Mouse (Mus musculus): ENCODE data around the gene Gm49450. TPM values are rescaled to one million over a fixed set of nuclear protein-coding genes. Genes with fewer than 3 reads are reported as not detected.

The Gm49450 gene
- polyA plus RNA-seq (2014; fragmentation: Nextera tagmentation; extraction: Ambion mirVana), result not detected in 2 replicates

DNA sequence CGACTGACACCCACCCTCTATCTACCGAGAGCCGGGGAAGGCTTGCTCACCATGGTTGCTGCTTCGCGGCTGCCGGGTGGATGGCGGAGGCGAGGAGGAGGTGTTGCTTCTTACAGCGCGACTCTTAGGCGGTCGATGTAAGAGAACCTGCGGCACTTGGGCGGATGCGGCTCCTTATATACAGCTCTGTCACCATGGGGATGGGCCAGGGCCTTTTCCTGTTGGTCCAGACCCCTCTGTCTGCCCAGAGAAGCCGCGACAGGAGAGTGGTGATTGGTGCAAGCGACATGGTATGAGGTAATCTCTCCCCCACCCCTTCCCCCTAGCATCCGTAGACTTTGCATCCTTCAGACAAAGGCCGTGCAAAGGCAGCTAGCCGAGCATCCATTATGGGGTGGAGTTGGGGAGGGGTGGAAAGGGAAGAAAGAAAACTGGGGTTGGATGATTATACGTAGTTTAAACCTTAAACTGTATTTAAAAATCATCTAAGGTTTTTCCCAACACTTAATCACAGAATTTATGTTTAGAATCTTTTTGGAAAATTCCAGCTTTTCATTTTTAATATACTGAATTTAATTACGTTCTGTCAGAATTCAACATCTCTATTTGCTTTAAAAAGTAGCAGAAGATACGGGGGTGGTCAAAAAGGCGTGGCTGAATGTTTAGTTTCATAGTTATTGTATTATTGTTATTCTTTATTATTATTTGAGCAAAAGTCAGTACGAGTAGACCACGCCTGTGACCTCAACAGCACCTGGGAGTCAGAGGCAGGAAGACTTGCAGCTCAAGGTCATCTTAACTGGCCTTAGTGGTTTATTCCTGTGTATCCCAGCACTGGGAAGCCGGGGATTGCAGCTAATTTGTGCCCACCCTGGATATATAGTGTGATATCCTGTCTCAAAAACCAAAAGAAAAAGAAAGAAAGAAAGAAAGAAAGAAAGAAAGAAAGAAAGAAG, at the start of gene Gm49450, which contains the start of gene Tuba1a:
Gene Gm49450, minus strand, starts transcription at position 151 of the 956 bp plus-strand sequence.
Gene Tuba1a, minus strand, starts transcription at position 303 of the 956 bp plus-strand sequence.
- 6% methylated on average over 28 of the region's 28 CpGs for WGBS
- Histone ChIP-seq H3K4me1 (ENCODE audit: control insufficient read depth, insufficient read depth, low read length) (peaks cover 8% of the 10 kb centered on the region; the same call in 1 of the 2 replicates), H3K27ac (replicated peaks; ENCODE audit: low read depth, low read length) (peak within 1 kb of the TSS; percentile 97), H3K27me3 (ENCODE audit: control insufficient read depth, insufficient read depth, low read length) (no peaks in the 10 kb centered on the region), H3K9me3 (ENCODE audit: control insufficient read depth, low read length) (no peaks in the 10 kb centered on the region), H3K4me3 (ENCODE audit: low read depth, low read length) (peak within 1 kb of the TSS; percentile 63), H3K4me2 (ENCODE audit: low read depth, severe bottlenecking) (peak within 1 kb of the TSS; percentile 59), H3K36me3 (ENCODE audit: control insufficient read depth, insufficient read depth, low read length) (no peaks in the 10 kb centered on the region), H3K9ac (ENCODE audit: low read length) (peak within 1 kb of the TSS; percentile 88)
- ATAC-seq (ENCODE audit: insufficient number of reproducible peaks, low FRiP score, low TSS enrichment, low read depth) (peak; percentile 98), DNase-seq (ENCODE audit: low spot score) (peak; percentile 98)

DNA sequence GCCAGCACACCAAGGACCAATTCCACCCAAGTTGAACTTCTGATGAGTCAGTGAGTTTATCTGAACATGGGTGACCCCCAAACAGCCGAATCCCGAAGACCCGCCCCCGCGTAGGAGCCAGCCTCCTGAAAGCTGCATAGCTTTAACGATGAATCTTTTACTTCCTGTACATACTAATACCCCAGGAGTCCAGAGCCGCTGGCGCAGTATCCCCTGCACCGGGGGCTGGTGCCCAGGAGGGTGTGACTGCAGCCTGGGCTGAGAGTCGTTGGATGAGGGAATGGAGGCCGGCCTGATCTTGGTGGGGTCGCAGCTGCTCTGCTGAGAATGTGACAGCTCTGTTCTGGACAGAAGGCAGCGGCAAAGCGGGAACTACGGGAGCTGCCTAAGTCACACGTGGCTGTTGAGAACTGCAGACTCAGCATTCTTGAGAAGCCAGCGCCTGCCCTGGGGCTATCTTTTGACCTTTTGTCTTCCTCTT, 48.1 kb upstream of the Gm49450 start:
- no peaks in the 10 kb centered on the region for H3K9me3 ChIP-seq (ENCODE audit: control insufficient read depth, low read length)
- H3K9ac ChIP-seq (ENCODE audit: low read length), result no peak overlapping the region
- 16% methylated on average over 17 of the region's 17 CpGs for WGBS
- no peaks in the 10 kb centered on the region for H3K36me3 ChIP-seq (ENCODE audit: control insufficient read depth, insufficient read depth, low read length)
- H3K27ac ChIP-seq (replicated peaks; ENCODE audit: low read depth, low read length), result no peak overlapping the region
- H3K4me2 ChIP-seq (ENCODE audit: low read depth, severe bottlenecking), result peak overlapping the region; percentile 25; the same call in 1 of the 2 replicates
- no peak overlapping the region for H3K4me3 ChIP-seq (ENCODE audit: low read depth, low read length)
- no peak for ATAC-seq (ENCODE audit: insufficient number of reproducible peaks, low FRiP score, low TSS enrichment, low read depth)
- peaks cover 4% of the 10 kb centered on the region; the same call in 1 of the 2 replicates for H3K4me1 ChIP-seq (ENCODE audit: control insufficient read depth, insufficient read depth, low read length)
- no peaks in the 10 kb centered on the region for H3K27me3 ChIP-seq (ENCODE audit: control insufficient read depth, insufficient read depth, low read length)
- peak; percentile 47 for DNase-seq (ENCODE audit: low spot score)

DNA sequence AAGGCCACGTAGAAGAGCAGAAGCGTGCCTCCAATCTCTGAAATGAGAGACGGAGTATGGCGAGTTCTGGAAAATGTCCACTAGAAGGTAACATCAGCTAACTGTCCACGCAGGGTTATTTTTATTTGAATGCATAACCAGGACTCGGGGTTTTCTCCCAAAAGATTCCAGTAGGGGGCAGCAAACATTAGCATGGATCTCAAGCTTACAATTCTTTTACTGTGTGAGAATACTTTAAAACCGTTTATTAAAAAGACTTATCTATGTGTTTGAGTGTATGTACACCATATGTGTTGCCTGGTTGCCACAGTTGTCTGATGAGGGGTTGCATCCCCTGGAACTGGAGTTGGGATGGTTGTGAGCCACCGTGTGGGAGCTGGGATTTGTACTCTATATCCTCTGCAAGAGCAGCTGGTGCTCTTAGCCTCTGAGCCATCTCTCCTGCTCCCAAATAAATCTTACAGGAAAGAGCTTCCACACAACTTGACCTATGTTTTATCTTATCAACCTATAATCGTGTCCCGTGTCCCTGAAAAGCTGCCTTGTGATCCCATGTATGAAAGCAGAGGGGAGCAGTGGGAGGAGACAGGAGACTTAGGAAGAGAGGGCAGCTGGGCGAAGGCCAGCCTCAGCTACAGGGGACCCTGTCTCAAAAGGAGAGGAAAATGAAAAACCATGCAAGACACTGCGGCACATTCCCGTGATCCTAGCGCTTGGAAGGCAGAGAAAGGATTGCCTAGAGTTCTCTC, 47.4 kb upstream of the Gm49450 start:
- H3K4me3 ChIP-seq (ENCODE audit: low read depth, low read length), result no peak overlapping the region
- DNase-seq (ENCODE audit: low spot score), result peak; percentile 72

DNA sequence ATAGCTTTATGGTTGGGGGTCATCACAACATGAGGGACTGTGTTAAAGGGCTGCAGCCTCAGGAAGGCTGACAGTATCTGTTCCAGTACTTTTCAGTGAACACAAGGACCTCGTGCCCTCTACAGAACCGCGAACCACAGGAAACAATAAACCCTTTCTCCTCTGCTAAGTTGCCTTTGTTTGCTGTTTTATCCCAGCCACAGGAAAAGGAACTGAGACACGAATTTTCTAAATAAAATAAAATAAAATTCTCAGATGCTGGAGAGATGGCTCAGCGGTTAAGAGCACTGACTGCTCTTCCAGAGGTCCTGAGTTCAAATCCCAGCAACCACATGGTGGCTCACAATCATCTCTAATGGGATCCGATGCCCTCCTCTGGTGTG, 45.4 kb upstream of the Gm49450 start:
- no peak for ATAC-seq (ENCODE audit: insufficient number of reproducible peaks, low FRiP score, low TSS enrichment, low read depth)

More for the DNA sequence above, 47.4 kb upstream of the Gm49450 start:
- Histone ChIP-seq H3K9me3 (ENCODE audit: control insufficient read depth, low read length) (no peaks in the 10 kb centered on the region), H3K27ac (replicated peaks; ENCODE audit: low read depth, low read length) (no peak overlapping the region), H3K4me2 (ENCODE audit: low read depth, severe bottlenecking) (no peak overlapping the region), H3K36me3 (ENCODE audit: control insufficient read depth, insufficient read depth, low read length) (no peaks in the 10 kb centered on the region), H3K4me1 (ENCODE audit: control insufficient read depth, insufficient read depth, low read length) (peaks cover 4% of the 10 kb centered on the region; the same call in 1 of the 2 replicates), H3K9ac (ENCODE audit: low read length) (no peak overlapping the region), H3K27me3 (ENCODE audit: control insufficient read depth, insufficient read depth, low read length) (no peaks in the 10 kb centered on the region)
- ATAC-seq (ENCODE audit: insufficient number of reproducible peaks, low FRiP score, low TSS enrichment, low read depth), result no peak
- 46% methylated on average over 14 of the region's 14 CpGs for WGBS

DNA sequence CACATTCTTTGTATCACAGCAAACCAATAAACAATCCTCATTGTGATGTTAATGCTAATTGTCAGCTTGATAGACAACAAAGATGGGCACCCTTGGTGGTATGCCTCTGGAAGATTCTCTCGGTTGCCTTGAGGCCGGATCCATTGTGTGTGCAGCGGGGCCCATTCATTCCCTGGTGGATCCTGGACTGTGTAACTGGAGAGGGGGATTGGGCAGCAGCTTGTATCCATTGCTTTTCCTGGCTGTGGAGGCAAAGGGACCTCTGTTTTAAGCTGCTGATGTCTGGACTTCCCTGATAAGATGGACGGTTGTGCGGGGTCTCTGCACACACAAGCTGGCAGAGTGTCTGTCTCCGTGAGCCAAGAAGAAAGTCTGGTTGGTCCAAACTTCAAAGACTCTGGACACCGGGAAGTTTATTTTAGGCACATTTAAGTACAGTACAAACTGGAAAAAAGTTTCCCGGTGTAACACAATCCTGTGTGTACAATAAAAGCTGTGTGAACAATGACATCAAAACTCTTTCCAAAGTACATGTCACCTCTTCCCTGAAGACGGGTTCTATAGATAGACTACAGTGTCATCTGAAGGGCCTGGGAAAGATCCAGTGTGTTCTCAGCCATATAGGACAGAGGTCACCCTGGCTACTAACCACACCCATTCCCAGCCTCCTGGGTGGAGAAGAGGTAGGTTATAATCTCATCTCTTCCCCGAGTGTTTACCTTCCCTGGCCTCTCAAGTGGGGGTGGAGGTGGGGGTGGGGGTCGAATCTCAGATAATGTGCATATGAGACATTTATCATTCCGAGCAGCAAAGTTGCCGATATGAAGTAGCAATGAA, 44.8 kb upstream of the Gm49450 start:
- H3K4me2 ChIP-seq (ENCODE audit: low read depth, severe bottlenecking), result no peak overlapping the region
- WGBS, result 76% methylated on average over 13 of the region's 13 CpGs
- H3K4me1 ChIP-seq (ENCODE audit: control insufficient read depth, insufficient read depth, low read length), result peaks cover 6% of the 10 kb centered on the region; the same call in 1 of the 2 replicates
- H3K36me3 ChIP-seq (ENCODE audit: control insufficient read depth, insufficient read depth, low read length), result no peaks in the 10 kb centered on the region
- no peak overlapping the region for H3K4me3 ChIP-seq (ENCODE audit: low read depth, low read length)
- H3K9me3 ChIP-seq (ENCODE audit: control insufficient read depth, low read length), result no peaks in the 10 kb centered on the region
- H3K27ac ChIP-seq (replicated peaks; ENCODE audit: low read depth, low read length), result no peak overlapping the region
- no peaks in the 10 kb centered on the region for H3K27me3 ChIP-seq (ENCODE audit: control insufficient read depth, insufficient read depth, low read length)
- H3K9ac ChIP-seq (ENCODE audit: low read length), result no peak overlapping the region
- ATAC-seq (ENCODE audit: insufficient number of reproducible peaks, low FRiP score, low TSS enrichment, low read depth) (no peak), DNase-seq (ENCODE audit: low spot score) (no peak)

More for the DNA sequence above, 45.4 kb upstream of the Gm49450 start:
- no peak for DNase-seq (ENCODE audit: low spot score)
- Histone ChIP-seq H3K9me3 (ENCODE audit: control insufficient read depth, low read length) (no peaks in the 10 kb centered on the region), H3K27me3 (ENCODE audit: control insufficient read depth, insufficient read depth, low read length) (no peaks in the 10 kb centered on the region), H3K4me3 (ENCODE audit: low read depth, low read length) (no peak overlapping the region), H3K27ac (replicated peaks; ENCODE audit: low read depth, low read length) (no peak overlapping the region), H3K4me1 (ENCODE audit: control insufficient read depth, insufficient read depth, low read length) (peaks cover 4% of the 10 kb centered on the region; the same call in 1 of the 2 replicates), H3K4me2 (ENCODE audit: low read depth, severe bottlenecking) (no peak overlapping the region), H3K36me3 (ENCODE audit: control insufficient read depth, insufficient read depth, low read length) (no peaks in the 10 kb centered on the region), H3K9ac (ENCODE audit: low read length) (no peak overlapping the region)
- WGBS, result 66% methylated on average over 6 of the region's 6 CpGs

DNA sequence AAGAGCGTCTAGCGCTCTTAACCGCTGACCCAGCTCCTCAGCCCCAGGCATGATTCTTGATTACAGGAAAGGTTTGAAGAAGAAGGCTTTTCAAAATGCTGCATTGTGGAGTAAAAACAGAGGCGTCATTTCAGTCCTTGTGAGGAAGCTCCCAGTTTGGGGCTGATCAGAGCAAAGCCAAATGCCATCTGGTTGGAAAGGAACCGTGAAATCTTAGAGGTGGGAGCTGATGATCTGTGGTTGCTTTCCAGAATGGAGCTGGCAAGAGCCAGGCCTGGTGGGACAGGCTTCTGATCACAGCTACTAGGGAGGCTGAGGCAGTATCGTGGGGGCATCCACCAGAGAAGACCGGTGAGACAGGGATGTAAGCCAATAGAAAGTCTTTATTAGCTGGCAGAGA, 43.5 kb upstream of the Gm49450 start:
- no peak for DNase-seq (ENCODE audit: low spot score)
- WGBS, result 85% methylated on average over 7 of the region's 7 CpGs
- H3K4me1 ChIP-seq (ENCODE audit: control insufficient read depth, insufficient read depth, low read length), result peaks cover 9% of the 10 kb centered on the region; the same call in 1 of the 2 replicates

DNA sequence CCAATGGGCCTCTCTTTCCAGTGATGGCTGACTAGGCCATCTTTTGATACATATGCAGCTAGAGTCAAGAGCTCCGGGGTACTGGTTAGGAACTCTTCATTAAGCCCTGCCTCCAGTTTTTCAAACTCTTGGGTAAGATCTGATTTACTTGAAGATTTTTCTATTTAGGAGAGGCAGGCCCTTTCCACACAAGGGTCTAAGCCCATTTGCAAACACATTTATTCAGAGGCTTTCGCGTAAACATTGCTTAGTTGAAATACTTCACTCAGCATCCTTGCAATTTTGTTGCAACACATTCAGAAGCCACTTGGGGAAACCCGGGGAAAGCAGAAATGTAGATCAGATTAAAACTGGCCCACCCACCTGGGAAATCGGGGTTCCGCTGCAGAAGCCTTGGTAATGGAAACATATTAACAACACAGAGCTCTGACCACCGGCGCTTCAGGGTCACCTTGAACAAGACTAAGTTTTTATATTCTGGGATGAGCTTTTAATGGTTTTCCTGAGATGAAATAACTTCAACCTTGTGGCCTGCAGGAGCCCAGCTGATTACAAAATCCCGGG, 41.7 kb upstream of the Gm49450 start:
- 86% methylated on average over 9 of the region's 9 CpGs for WGBS
- H3K4me1 ChIP-seq (ENCODE audit: control insufficient read depth, insufficient read depth, low read length), result peaks cover 9% of the 10 kb centered on the region
- no peak for DNase-seq (ENCODE audit: low spot score)
- no peaks in the 10 kb centered on the region for H3K36me3 ChIP-seq (ENCODE audit: control insufficient read depth, insufficient read depth, low read length)
- no peak overlapping the region for H3K27ac ChIP-seq (replicated peaks; ENCODE audit: low read depth, low read length)
- H3K9me3 ChIP-seq (ENCODE audit: control insufficient read depth, low read length), result no peaks in the 10 kb centered on the region
- H3K27me3 ChIP-seq (ENCODE audit: control insufficient read depth, insufficient read depth, low read length), result no peaks in the 10 kb centered on the region
- no peak overlapping the region for H3K4me2 ChIP-seq (ENCODE audit: low read depth, severe bottlenecking)
- no peak overlapping the region for H3K9ac ChIP-seq (ENCODE audit: low read length)
- H3K4me3 ChIP-seq (ENCODE audit: low read depth, low read length), result no peak overlapping the region
- ATAC-seq (ENCODE audit: insufficient number of reproducible peaks, low FRiP score, low TSS enrichment, low read depth), result no peak

More for the DNA sequence above, 43.5 kb upstream of the Gm49450 start:
- H3K9ac ChIP-seq (ENCODE audit: low read length), result no peak overlapping the region
- no peak overlapping the region for H3K27ac ChIP-seq (replicated peaks; ENCODE audit: low read depth, low read length)
- no peaks in the 10 kb centered on the region for H3K36me3 ChIP-seq (ENCODE audit: control insufficient read depth, insufficient read depth, low read length)
- no peak overlapping the region for H3K4me3 ChIP-seq (ENCODE audit: low read depth, low read length)
- ATAC-seq (ENCODE audit: insufficient number of reproducible peaks, low FRiP score, low TSS enrichment, low read depth), result no peak
- H3K27me3 ChIP-seq (ENCODE audit: control insufficient read depth, insufficient read depth, low read length), result no peaks in the 10 kb centered on the region
- no peak overlapping the region for H3K4me2 ChIP-seq (ENCODE audit: low read depth, severe bottlenecking)
- H3K9me3 ChIP-seq (ENCODE audit: control insufficient read depth, low read length), result no peaks in the 10 kb centered on the region

All from limb, embryonic 11.5 days (tissue).